ENCODE assay signal across 9 mouse cellular contexts in the genomic region with DNA sequence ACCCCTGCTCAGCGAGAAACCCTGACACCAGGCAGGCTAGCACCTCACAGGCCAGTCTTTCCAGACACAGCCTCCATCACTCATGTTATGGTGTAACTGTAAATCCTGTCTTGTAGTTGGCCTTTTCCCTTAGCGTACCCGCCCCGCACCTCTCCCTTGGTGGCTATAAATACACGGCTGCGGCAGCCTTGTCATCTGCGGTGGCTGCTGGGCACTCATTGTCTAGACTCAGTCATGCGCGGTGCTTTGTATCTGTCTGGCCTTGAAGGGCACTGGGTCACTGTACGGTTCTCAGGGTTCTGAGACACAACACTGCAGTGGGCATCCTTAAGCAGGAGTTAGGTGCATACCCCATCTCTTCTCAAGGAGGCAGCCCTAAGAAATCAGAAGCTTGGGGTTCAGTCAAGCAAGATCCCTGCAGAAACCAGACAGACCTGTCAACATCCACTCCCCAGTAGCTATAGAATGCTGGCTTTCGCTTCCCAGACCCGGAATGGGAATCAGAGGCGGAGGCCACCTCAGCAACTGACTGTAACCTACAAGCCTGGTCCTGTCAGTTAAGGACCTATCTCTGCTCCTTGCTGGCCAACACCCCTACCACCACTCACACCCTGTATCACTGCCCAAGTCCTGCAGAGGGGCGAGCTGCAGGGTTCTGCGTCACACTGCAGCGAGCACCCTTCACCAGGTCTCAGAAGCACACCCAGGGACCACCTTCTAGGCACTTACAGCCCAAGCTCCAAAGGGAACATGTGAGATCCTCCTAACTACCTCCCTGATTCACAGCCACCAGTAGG. TPM values are rescaled to one million over a fixed set of nuclear protein-coding genes. Genes with fewer than 3 reads are reported as not detected.
DNase-seq lines count a peak whose midpoint lies in the region; ATAC-seq lines count a peak whose summit lies in the region.
"Had no signal": no experiment of that assay in that cellular context is flagged by ENCODE, and none has a peak within 500 bp of the region (broad histone marks: within the 10 kb centered on the region; RNA-seq: fewer than 3 reads in every experiment).

No protein-coding gene starts in this region.

- H3K4me1 ChIP-seq in hindbrain, embryonic 16.5 days (ENCODE audit: control insufficient read depth, insufficient read depth, low read depth, low read length): 0 out of 2 replicates have a peak, but pooled peaks cover 2% of the 10 kb centered on the region
- H3K4me1 ChIP-seq: embryonic facial prominence, embryonic 13.5 days had no signal

- H3K4me2 ChIP-seq in hindbrain, embryonic 16.5 days (ENCODE audit: low read length): no peak overlapping the region
- H3K4me2 ChIP-seq: embryonic facial prominence, embryonic 13.5 days had no signal

- H3K27me3 ChIP-seq in hindbrain, embryonic 16.5 days (replicated peaks; ENCODE audit: control insufficient read depth, insufficient read depth, low read length): no peaks in the 10 kb centered on the region
- H3K27me3 ChIP-seq: embryonic facial prominence, embryonic 13.5 days had no signal

- H3K36me3 ChIP-seq in hindbrain, embryonic 16.5 days (ENCODE audit: control insufficient read depth, insufficient read depth, low read length): peaks cover 6% of the 10 kb centered on the region
- H3K36me3 ChIP-seq: embryonic facial prominence, embryonic 13.5 days had no signal

- ATAC-seq in frontal cortex, adult (ENCODE audit: low TSS enrichment): peak; percentile 41
- ATAC-seq in hindbrain, embryonic 16.5 days: peak; percentile 42; the same call in 1 of the 2 replicates

- H3K9me3 ChIP-seq in hindbrain, embryonic 16.5 days (ENCODE audit: control insufficient read depth, low read length): no peaks in the 10 kb centered on the region
- H3K9me3 ChIP-seq: embryonic facial prominence, embryonic 13.5 days had no signal

- H3K27ac ChIP-seq in hindbrain, embryonic 16.5 days (ENCODE audit: low read depth, low read length): no peak overlapping the region
- H3K27ac ChIP-seq: embryonic facial prominence, embryonic 13.5 days had no signal

- no peak overlapping the region for H3K4me3 ChIP-seq in hindbrain, embryonic 16.5 days (ENCODE audit: low read length)
- H3K4me3 ChIP-seq: embryonic facial prominence, embryonic 13.5 days had no signal

- no peak overlapping the region for H3K9ac ChIP-seq in hindbrain, embryonic 16.5 days (ENCODE audit: low read depth, low read length)
- H3K9ac ChIP-seq: embryonic facial prominence, embryonic 13.5 days had no signal

- WGBS in hindbrain, embryonic 16.5 days: 39% methylated on average over 16 of the region's 16 CpGs

- no peak for DNase-seq in frontal cortex, postnatal 25 days (ENCODE audit: low spot score in 2 of 2)
- peak; percentile 53 for DNase-seq in right cerebral cortex, adult 18-20 months
- no peak for DNase-seq in right cerebral cortex, postnatal 10 days (ENCODE audit: low spot score in 2 of 2)
- no peak for DNase-seq in kidney, postnatal 25 days
- no peak for DNase-seq in urinary bladder, postnatal 36 days (ENCODE audit: low spot score in 2 of 2)
- DNase-seq in adrenal gland, postnatal 10 days: no peak

RNA-seq across cellular contexts. Expression of gene Plpp7, which starts 10.0 kb away (rescaled TPM):
- 31.1 and 33.2 TPM in 2 replicates for polyA plus RNA-seq in hindbrain, embryonic 16.5 days (2015; fragmentation: Nextera tagmentation; extraction: Ambion mirVana)
- 1 to 10 TPM; 3.9 to 8.6 TPM for total RNA-seq in adrenal gland, postnatal 10 days (2021)

RNA-seq across cellular contexts. Expression of gene Fam78a, which starts 20.7 kb away (rescaled TPM):
- 0.50 and 0.69 TPM in 2 replicates for polyA plus RNA-seq in hindbrain, embryonic 16.5 days (2015; fragmentation: Nextera tagmentation; extraction: Ambion mirVana)
- 1 to 10 TPM; 3.2 to 5.4 TPM for total RNA-seq in adrenal gland, postnatal 10 days (2021)

RNA-seq across cellular contexts. Expression of gene Prrc2b, which starts 45.6 kb away (rescaled TPM):
- 49.7 and 66.2 TPM in 2 replicates for polyA plus RNA-seq in hindbrain, embryonic 16.5 days (2015; fragmentation: Nextera tagmentation; extraction: Ambion mirVana)
- total RNA-seq in adrenal gland, postnatal 10 days (2021): 100 to 1,000 TPM in 1 of 2 experiments, 10 to 100 TPM in 1; 83.4 to 102 TPM
